Mouse (Mus musculus) heart, embryonic 12.5 days (tissue): ENCODE results near the gene Bax. TPM values are rescaled to one million over a fixed set of nuclear protein-coding genes. Genes with fewer than 3 reads are reported as not detected.

Source experiments
- ATAC-seq: fragments of 200-750 bp; cut with Nextera tagmentation; 2 replicates; pipeline ENCODE4 v1.8.0; 2017; ENCODE audit warnings: moderate TSS enrichment, moderate library complexity; ENCODE audit not compliant: insufficient number of reproducible peaks, low FRiP score
- H3K27ac ChIP-seq: fragments of 300-500 bp; sonication (generic); 2 replicates; pipeline ENCODE4 v1.5.1; 2016; ENCODE audit warnings: mild to moderate bottlenecking, moderate library complexity; ENCODE audit not compliant: poor library complexity, severe bottlenecking
- H3K27me3 ChIP-seq: fragments of 300-500 bp; sonication (generic); replicated peaks from 2 replicates; pipeline ENCODE4 v1.6.1; 2016; ENCODE audit warnings: mild to moderate bottlenecking, moderate library complexity
- H3K36me3 ChIP-seq: fragments of 300-500 bp; sonication (generic); 2 replicates; pipeline ENCODE4 v1.6.1; 2016; ENCODE audit warnings: mild to moderate bottlenecking, moderate library complexity
- H3K4me1 ChIP-seq: fragments of 300-500 bp; sonication (generic); replicated peaks from 2 replicates; pipeline ENCODE4 v1.6.1; 2016; ENCODE audit warnings: mild to moderate bottlenecking
- H3K4me2 ChIP-seq: fragments of 300-500 bp; sonication (generic); 2 replicates; pipeline ENCODE4 v1.6.1; 2016; ENCODE audit warnings: mild to moderate bottlenecking, moderate library complexity
- H3K4me3 ChIP-seq: fragments of 300-500 bp; sonication (generic); 2 replicates; pipeline ENCODE4 v1.5.1; 2016; ENCODE audit warnings: mild to moderate bottlenecking
- H3K9ac ChIP-seq: fragments of 300-500 bp; sonication (generic); 2 replicates; pipeline ENCODE4 v1.6.1; 2016; ENCODE audit warnings: mild to moderate bottlenecking, moderate library complexity
- H3K9me3 ChIP-seq: fragments of 300-500 bp; sonication (generic); replicated peaks from 2 replicates; pipeline ENCODE4 v1.6.1; 2016; ENCODE audit warnings: mild to moderate bottlenecking, moderate library complexity
- WGBS: fragments of 180-500 bp; shearing (Covaris S2); methylation state at CpG from one replicate; pipeline ENCODE4 v1.1.7; 2016; 5-methylcytosine and 5-hydroxymethylcytosine counted together
- polyA plus RNA-seq: library from polyadenylated mRNA; unstranded; fragments of >200 nt; fragmentation: Nextera tagmentation; extraction: Ambion mirVana; gene quantifications from 2 replicates; pipeline ENCODE4 v1.2.1, GENCODE M21; 2016

The Bax gene
- polyA plus RNA-seq, 1 experiment from 2014 or later: 151 TPM

DNA sequence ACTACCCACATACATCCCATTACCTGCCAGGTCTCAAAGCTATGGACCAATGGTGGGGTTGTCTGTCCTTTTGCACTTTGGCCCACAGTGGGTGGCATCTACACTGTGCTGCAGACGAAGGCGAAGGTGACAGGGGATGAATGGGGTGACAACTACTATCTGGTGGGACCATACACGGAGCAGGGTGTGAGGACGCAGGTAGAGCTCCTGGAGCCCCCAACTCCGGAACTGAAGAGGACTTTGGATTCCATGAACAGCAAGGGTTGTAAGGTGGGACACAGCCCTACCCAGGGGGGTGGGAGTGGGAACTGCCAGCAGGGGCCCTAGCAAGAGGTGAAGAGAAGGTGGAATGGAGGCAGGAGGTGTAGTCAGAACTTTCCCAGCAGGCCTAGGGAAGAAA, 30.3 kb downstream of the Bax start:
- no peak overlapping the region; the same call in 1 of the 2 replicates for H3K4me3 ChIP-seq

DNA sequence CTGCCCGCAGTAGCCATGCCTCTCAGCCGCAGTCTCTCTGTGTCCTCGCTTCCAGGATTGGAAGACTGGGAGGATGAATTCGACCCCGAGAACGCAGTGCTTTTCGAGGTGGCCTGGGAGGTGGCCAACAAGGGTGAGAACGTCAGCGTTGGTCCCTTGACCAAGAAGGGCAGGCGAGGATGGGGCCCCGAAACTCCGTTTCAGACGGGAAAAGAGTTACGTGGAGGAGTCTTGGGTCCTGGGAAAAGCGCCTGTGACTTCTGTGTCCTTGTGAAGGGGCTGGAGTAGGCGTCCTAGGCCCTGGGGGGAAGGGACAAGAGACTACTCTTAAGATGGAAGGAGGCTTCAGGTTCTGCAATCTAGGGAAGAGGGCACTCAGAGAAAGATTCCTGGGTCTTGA, 31.7 kb downstream of the Bax start:
- H3K9me3 ChIP-seq: no peaks in the 10 kb centered on the region
- WGBS: 2% methylated on average over 16 of the region's 16 CpGs
- no peaks in the 10 kb centered on the region for H3K27me3 ChIP-seq
- H3K4me3 ChIP-seq: peak overlapping the region; percentile 91
- peak overlapping the region; percentile 86 for H3K9ac ChIP-seq
- peaks cover 41% of the 10 kb centered on the region for H3K36me3 ChIP-seq
- H3K4me2 ChIP-seq: peak overlapping the region; percentile 99
- peaks cover 45% of the 10 kb centered on the region for H3K4me1 ChIP-seq
- H3K27ac ChIP-seq: peak overlapping the region; percentile 70
- peak; percentile 15 for ATAC-seq

More for the DNA sequence above, 30.3 kb downstream of the Bax start:
- peak overlapping the region; percentile 99 for H3K4me2 ChIP-seq
- H3K27ac ChIP-seq: no peak overlapping the region
- H3K27me3 ChIP-seq: no peaks in the 10 kb centered on the region
- no peaks in the 10 kb centered on the region for H3K9me3 ChIP-seq
- H3K4me1 ChIP-seq: peaks cover 41% of the 10 kb centered on the region
- 78% methylated on average over 5 of the region's 5 CpGs for WGBS
- H3K36me3 ChIP-seq: peaks cover 43% of the 10 kb centered on the region
- ATAC-seq: no peak
- peak overlapping the region; percentile 42; the same call in 1 of the 2 replicates for H3K9ac ChIP-seq

DNA sequence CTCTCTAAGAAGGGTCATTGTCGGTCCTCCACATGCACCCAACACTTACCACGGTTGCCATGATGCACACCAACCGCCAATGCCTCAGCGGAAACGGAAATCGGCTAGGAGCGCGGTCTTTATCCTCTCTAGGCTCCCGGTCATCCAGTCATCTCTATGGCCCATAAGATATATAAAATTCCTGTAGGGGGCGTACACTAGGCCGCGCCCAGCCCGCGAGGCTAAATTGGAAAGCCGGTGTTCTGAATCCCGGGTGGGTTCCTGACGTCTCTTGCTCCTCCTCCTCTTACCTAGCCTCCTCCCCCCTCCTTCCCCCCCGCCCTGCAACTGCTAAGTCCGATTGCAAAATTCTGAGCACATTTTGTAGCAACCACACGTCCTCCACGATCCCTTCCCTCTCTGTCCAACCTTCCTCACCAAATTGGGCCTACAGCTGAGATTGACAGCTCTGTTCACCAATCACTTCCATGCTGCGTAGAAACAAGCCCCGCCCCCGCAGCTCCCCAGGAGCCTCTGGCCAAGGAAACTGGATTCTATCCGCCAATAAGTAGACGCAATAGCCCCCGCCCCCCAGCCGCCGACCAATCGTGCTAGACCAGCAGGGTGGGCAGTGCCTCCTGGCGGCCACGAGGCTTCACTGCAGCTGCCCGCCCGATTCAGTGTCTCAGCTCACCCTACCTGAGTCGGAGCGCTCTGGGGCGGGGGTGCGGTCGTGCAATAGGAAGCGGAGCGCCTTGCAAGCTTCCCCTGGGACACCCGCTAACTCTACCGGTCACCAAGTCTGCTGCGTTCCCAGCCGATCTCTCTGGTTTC, 32.3 kb downstream of the Bax start, which contains the start of gene Gys1:
Gene Gys1, plus strand, starts transcription at position 642 of the 813 bp plus-strand sequence.
- Histone ChIP-seq H3K9me3 (no peaks in the 10 kb centered on the region), H3K27me3 (no peaks in the 10 kb centered on the region), H3K9ac (peak within 1 kb of the TSS; percentile 94), H3K4me3 (peak within 1 kb of the TSS; percentile 91), H3K27ac (peak within 1 kb of the TSS; percentile 93), H3K4me1 (peaks cover 45% of the 10 kb centered on the region), H3K36me3 (peaks cover 41% of the 10 kb centered on the region), H3K4me2 (peak within 1 kb of the TSS; percentile 99)
- ATAC-seq: peak; percentile 96
- under 1% methylated on average over 45 of the region's 45 CpGs for WGBS

DNA sequence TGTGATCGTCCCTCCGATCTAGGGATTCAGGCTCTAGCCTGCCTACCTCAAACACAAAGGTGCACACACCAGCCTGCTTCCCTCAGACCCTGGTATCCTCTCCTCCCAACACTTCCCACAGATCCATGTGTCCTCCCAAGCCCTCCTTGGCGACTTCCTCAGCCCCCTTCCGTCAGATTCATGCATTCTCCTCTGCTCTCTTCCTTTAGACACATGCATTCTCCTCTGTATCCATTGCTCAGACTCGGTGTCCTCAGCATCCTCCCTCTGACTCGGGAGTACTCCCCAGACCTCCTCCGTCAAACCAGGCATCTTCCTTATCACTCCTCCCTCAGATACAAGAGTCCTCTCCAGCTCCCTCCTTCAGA, 32.9 kb downstream of the Bax start:
- Histone ChIP-seq H3K9ac (peak overlapping the region; percentile 94), H3K27me3 (no peaks in the 10 kb centered on the region), H3K4me1 (peaks cover 45% of the 10 kb centered on the region), H3K36me3 (peaks cover 44% of the 10 kb centered on the region), H3K9me3 (no peaks in the 10 kb centered on the region), H3K27ac (peak overlapping the region; percentile 93), H3K4me3 (peak overlapping the region; percentile 91), H3K4me2 (peak overlapping the region; percentile 99)
- no peak for ATAC-seq
- WGBS: 1% methylated on average over 7 of the region's 7 CpGs

DNA sequence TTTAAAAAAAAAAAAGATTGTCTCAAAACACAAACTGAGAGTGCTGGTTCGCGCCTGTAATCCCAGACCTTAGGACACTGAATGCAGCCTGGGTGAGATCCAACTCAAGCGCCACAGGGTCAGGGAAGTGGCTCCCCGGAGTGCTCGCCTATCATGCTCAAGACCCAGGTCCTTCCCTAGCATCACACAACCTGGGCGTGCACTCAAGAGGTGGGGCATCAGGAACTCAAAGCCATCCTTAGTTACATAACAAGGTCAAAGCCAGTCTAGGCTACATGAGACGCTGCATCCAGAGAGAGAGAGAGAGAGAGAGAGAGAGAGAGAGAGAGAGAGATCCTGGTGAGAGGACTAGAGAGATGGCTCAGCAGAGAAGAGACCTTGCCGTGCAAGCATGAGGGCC, 40.1 kb downstream of the Bax start:
- ATAC-seq: no peak
- H3K9me3 ChIP-seq: no peaks in the 10 kb centered on the region
- no peak overlapping the region for H3K4me2 ChIP-seq
- H3K36me3 ChIP-seq: peaks cover 97% of the 10 kb centered on the region
- H3K27ac ChIP-seq: no peak overlapping the region
- 0 out of 2 replicates have a peak, but pooled peaks cover 3% of the 10 kb centered on the region for H3K4me1 ChIP-seq
- H3K9ac ChIP-seq: no peak overlapping the region
- 90% methylated on average over 8 of the region's 8 CpGs for WGBS
- H3K27me3 ChIP-seq: peaks cover under 1% of the 10 kb centered on the region
- no peak overlapping the region for H3K4me3 ChIP-seq

- Histone ChIP-seq H3K27ac (no peak overlapping the region), H3K4me1 (peaks cover 12% of the 10 kb centered on the region), H3K36me3 (peaks cover 56% of the 10 kb centered on the region), H3K9ac (no peak overlapping the region), H3K4me3 (no peak overlapping the region), H3K9me3 (no peaks in the 10 kb centered on the region), H3K27me3 (peaks cover 54% of the 10 kb centered on the region), H3K4me2 (no peak overlapping the region)
- 90% methylated on average over 14 of the region's 14 CpGs for WGBS
- no peak for ATAC-seq
These were observed 45.5 kb downstream of the Bax start for GRCm38 (mm10) chr7:45421194-45421593.

GRCm38 (mm10) chr7:45420615-45420919, 46.1 kb downstream of the Bax start, which contains the start of gene Lhb:
Lhb (plus strand) TSS chr7:45420820.
- peaks cover 50% of the 10 kb centered on the region for H3K36me3 ChIP-seq
- H3K27me3 ChIP-seq: peaks cover 61% of the 10 kb centered on the region
- WGBS: 49% methylated on average over 6 of the region's 6 CpGs
- no peaks in the 10 kb centered on the region for H3K9me3 ChIP-seq
- peak within 1 kb of the TSS; percentile 6; the same call in 1 of the 2 replicates for H3K4me2 ChIP-seq
- no peak within 1 kb of the TSS for H3K4me3 ChIP-seq
- H3K27ac ChIP-seq: no peak within 1 kb of the TSS
- H3K4me1 ChIP-seq: peaks cover 14% of the 10 kb centered on the region
- no peak for ATAC-seq
- H3K9ac ChIP-seq: no peak within 1 kb of the TSS

DNA sequence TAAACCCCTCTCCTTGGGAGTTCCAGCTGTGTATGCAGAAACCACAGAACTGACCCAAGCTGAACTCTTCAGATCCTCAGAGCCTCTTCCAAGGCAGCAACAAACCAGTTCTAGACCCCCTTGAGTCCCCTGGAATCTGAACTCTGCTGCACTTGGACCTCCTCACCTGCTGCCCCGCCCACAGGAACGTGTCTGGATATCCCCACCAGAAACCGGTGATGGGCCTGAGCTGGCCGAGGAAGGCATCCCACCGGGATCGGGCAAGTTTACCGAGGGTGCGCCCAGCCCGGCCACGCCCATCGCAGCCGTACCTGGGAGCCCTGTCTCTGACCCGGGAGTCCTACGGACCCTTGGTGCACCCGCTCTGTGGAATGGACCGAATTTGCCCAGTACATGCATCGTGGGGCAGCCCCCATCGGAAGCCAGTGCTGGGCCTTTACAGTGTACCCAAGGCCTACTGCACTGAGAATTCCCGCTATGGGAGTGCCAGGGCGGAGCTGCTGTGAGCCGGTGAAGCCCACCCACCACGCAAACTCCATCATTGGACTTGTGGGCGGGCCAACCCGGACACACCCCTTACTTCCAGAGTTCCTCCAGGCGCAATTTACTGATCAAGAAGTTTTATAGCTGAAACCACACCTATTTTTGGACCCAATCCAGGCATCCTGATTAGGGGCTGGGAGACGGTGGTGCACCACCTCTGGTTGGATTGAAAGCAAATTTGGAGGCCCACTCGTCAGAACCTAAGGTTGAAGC, 46.7 kb downstream of the Bax start:
- H3K27me3 ChIP-seq: peaks cover 66% of the 10 kb centered on the region
- H3K9me3 ChIP-seq: no peaks in the 10 kb centered on the region
- no peak overlapping the region for H3K27ac ChIP-seq
- ATAC-seq: no peak
- H3K4me2 ChIP-seq: peak overlapping the region; percentile 6; the same call in 1 of the 2 replicates
- no peak overlapping the region for H3K4me3 ChIP-seq
- H3K4me1 ChIP-seq: peaks cover 18% of the 10 kb centered on the region
- H3K9ac ChIP-seq: no peak overlapping the region
- WGBS: 15% methylated on average over 27 of the region's 27 CpGs
- H3K36me3 ChIP-seq: peaks cover 45% of the 10 kb centered on the region

DNA sequence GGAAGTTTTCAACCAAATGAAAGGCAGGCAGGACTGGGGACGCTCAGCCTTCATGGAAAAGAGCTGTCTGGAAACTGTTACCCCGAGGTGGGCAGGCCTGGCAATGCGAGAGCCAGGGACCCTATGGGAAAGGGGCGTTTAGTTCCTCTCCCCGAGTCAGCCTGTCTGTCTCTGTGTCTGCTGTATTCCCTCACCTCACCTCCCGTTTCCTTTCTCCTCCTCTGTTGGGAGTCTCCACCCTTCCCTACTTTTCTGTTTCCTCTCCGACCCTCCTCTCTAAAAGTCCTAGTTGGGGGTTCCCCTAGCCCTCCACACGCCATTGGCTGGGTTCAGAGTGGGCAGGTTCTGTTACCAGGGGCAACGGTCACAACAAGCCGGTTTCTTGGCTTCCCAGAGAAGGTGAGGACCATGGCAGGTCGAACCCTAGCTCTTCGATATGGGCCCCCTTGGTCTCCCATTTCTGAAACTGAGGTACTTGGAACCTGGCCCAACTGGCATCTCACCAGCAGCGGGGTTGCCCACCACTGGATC, 48.7 kb downstream of the Bax start:
- WGBS: 7% methylated on average over 13 of the region's 13 CpGs
- Histone ChIP-seq H3K4me2 (peak overlapping the region; percentile 18; the same call in 1 of the 2 replicates), H3K4me1 (peaks cover 33% of the 10 kb centered on the region), H3K27me3 (peaks cover 81% of the 10 kb centered on the region), H3K9me3 (no peaks in the 10 kb centered on the region), H3K9ac (0 out of 2 replicates have a peak overlapping the region, but pooled peaks have one; percentile 48), H3K4me3 (no peak overlapping the region), H3K27ac (no peak overlapping the region), H3K36me3 (peaks cover 25% of the 10 kb centered on the region)
- ATAC-seq: no peak

- Histone ChIP-seq H3K4me2 (peak overlapping the region; percentile 42), H3K9me3 (no peaks in the 10 kb centered on the region), H3K36me3 (peaks cover 1% of the 10 kb centered on the region), H3K4me3 (peak overlapping the region; percentile 17), H3K4me1 (peaks cover 40% of the 10 kb centered on the region), H3K9ac (no peak overlapping the region), H3K27ac (no peak overlapping the region), H3K27me3 (peaks cover 88% of the 10 kb centered on the region)
- 16% methylated on average over 26 of the region's 37 CpGs for WGBS
- no peak for ATAC-seq
These were observed 51.1 kb downstream of the Bax start for GRCm38 (mm10) chr7:45415636-45416035.

DNA sequence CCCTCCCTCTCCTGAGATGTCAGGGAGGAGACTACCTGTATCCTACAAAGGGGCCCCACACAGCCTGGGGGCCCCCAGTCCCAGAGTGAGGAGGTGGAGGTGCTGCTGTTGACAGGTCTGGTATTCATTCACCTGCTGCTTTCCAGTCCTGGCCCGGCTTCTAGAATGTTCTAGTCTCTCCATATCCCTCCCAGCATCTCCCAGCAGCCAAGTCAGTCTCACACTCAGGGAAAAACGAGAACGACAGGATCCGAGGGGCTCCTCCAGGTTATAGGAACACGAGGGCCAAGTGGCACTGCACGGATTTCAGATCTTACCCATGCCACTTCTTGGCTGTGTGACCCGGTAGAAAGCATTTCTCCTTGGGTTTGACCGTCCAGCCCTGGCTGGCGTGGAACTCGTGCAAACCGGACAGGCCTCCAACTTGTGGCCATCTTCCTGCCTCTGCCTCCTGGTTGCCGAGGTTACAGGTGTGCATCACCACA, 51.9 kb downstream of the Bax start:
- H3K9me3 ChIP-seq: no peaks in the 10 kb centered on the region
- no peaks in the 10 kb centered on the region for H3K36me3 ChIP-seq
- H3K4me1 ChIP-seq: peaks cover 37% of the 10 kb centered on the region
- WGBS: 40% methylated on average over 12 of the region's 12 CpGs
- H3K9ac ChIP-seq: no peak overlapping the region
- H3K27me3 ChIP-seq: peaks cover 88% of the 10 kb centered on the region
- no peak overlapping the region for H3K4me2 ChIP-seq
- no peak for ATAC-seq
- H3K4me3 ChIP-seq: no peak overlapping the region
- H3K27ac ChIP-seq: no peak overlapping the region
